Mouse (Mus musculus): ENCODE data around the gene Tmem115. TPM values are rescaled to one million over a fixed set of nuclear protein-coding genes. Genes with fewer than 3 reads are reported as not detected.

Gene Tmem115
- polyA plus RNA-seq, 1 experiment, result 28.6 TPM

- TF ChIP-seq CTCF (IDR thresholded peaks at IDR 0.05; ENCODE audit: extremely low read depth, insufficient read depth, insufficient read length, insufficient replicate concordance) (no peak), POLR2A (IDR thresholded peaks at IDR 0.05; ENCODE audit: low read depth, low read length) (no peak)
- 97% methylated on average over 14 of the region's 14 CpGs for WGBS
- Histone ChIP-seq H3K27ac (ENCODE audit: insufficient read depth, low read length) (no peak overlapping the region), H3K4me1 (ENCODE audit: control insufficient read depth, insufficient read depth, insufficient read length) (peaks cover 14% of the 10 kb centered on the region; the same call in 1 of the 2 replicates), H3K4me3 (ENCODE audit: extremely low read depth, insufficient read depth, insufficient read length) (no peak overlapping the region), H3K36me3 (ENCODE audit: control insufficient read depth, insufficient read depth, low read length) (no peaks in the 10 kb centered on the region), H3K27me3 (ENCODE audit: control insufficient read depth, insufficient read depth, low read length) (no peaks in the 10 kb centered on the region)
- DNase-seq (ENCODE audit: low read depth in 1 of 2, low spot score in 2 of 2), result no peak
These were observed 49.4 kb downstream of the Tmem115 start for GRCm38 (mm10) chr9:107583174-107583573.

- Histone ChIP-seq H3K36me3 (ENCODE audit: control insufficient read depth, insufficient read depth, low read length) (peaks cover 16% of the 10 kb centered on the region), H3K4me1 (ENCODE audit: control insufficient read depth, insufficient read depth, insufficient read length) (peaks cover 4% of the 10 kb centered on the region; the same call in 1 of the 2 replicates)
- WGBS, result 88% methylated on average over 5 of the region's 5 CpGs
These were observed 52.8 kb downstream of the Tmem115 start for GRCm38 (mm10) chr9:107586504-107586903.

GRCm38 (mm10) chr9:107586974-107587832, 53.5 kb downstream of the Tmem115 start, which contains the start of gene Ifrd2:
Gene Ifrd2 (plus strand): TSS chr9:107587642.
- peak; percentile 99 for DNase-seq (ENCODE audit: low read depth in 1 of 2, low spot score in 2 of 2)
- peak within 1 kb of the TSS; percentile 44; the same call in 1 of the 2 replicates for H3K27ac ChIP-seq (ENCODE audit: insufficient read depth, low read length)
- peaks cover 22% of the 10 kb centered on the region for H3K36me3 ChIP-seq (ENCODE audit: control insufficient read depth, insufficient read depth, low read length)

More at GRCm38 (mm10) chr9:107586504-107586903, 52.8 kb downstream of the Tmem115 start:
- no peak for DNase-seq (ENCODE audit: low read depth in 1 of 2, low spot score in 2 of 2)
- H3K4me3 ChIP-seq (ENCODE audit: extremely low read depth, insufficient read depth, insufficient read length), result no peak overlapping the region
- TF ChIP-seq POLR2A (IDR thresholded peaks at IDR 0.05; ENCODE audit: low read depth, low read length) (no peak), CTCF (IDR thresholded peaks at IDR 0.05; ENCODE audit: extremely low read depth, insufficient read depth, insufficient read length, insufficient replicate concordance) (no peak)
- no peaks in the 10 kb centered on the region for H3K27me3 ChIP-seq (ENCODE audit: control insufficient read depth, insufficient read depth, low read length)
- H3K27ac ChIP-seq (ENCODE audit: insufficient read depth, low read length), result peak overlapping the region; percentile 3; the same call in 1 of the 2 replicates

DNA sequence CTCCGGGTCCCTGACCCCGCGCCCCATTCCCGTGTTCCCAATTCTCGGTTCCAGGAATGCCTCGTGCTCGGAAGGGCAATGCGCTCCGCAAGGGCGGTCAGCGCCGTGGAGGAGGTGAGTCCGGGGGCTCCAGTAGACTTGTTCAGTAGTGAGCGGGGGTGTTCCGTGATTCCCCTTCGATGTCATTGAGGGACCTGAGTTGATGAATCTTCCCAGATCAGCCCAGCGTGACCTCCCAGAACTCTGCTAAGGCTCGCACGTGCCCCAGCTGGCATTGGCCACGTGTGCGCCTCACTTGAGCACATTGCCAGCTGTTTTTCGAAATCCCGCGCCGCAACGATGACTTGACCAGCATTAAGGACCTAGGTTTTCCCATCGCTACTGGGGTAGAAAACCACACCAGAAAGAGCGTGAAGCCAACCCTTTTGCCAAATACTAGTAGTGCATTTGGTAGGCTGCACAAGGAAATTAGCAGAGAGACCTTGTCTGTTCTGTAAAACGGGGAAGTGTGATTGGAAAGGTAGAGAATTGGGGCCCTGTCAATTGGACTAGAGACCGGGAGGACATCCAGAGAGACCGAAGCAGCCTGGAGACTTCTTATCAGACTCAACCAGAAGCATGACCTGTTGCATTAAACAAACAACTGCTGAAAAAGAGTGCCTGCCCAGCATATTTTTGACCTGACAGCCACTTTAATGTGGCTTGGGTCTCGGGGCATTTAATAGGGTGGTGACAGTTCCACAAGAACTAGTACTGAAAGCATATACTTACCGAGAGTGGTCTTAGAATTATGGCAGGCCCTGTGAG, 54.3 kb downstream of the Tmem115 start:
- peaks cover 27% of the 10 kb centered on the region for H3K36me3 ChIP-seq (ENCODE audit: control insufficient read depth, insufficient read depth, low read length)
- 2% methylated on average over 33 of the region's 33 CpGs for WGBS
- DNase-seq (ENCODE audit: low read depth in 1 of 2, low spot score in 2 of 2), result no peak

More at GRCm38 (mm10) chr9:107586974-107587832, 53.5 kb downstream of the Tmem115 start, which contains the start of gene Ifrd2:
- Histone ChIP-seq H3K4me1 (ENCODE audit: control insufficient read depth, insufficient read depth, insufficient read length) (peaks cover 4% of the 10 kb centered on the region; the same call in 1 of the 2 replicates), H3K27me3 (ENCODE audit: control insufficient read depth, insufficient read depth, low read length) (no peaks in the 10 kb centered on the region), H3K4me3 (ENCODE audit: extremely low read depth, insufficient read depth, insufficient read length) (peak within 1 kb of the TSS; percentile 85)
- TF ChIP-seq CTCF (IDR thresholded peaks at IDR 0.05; ENCODE audit: extremely low read depth, insufficient read depth, insufficient read length, insufficient replicate concordance), result no peak
- TF ChIP-seq POLR2A (IDR thresholded peaks at IDR 0.05; ENCODE audit: low read depth, low read length), result peak; percentile 70
- 11% methylated on average over 46 of the region's 46 CpGs for WGBS

More for the DNA sequence above, 54.3 kb downstream of the Tmem115 start:
- peak overlapping the region; percentile 44; the same call in 1 of the 2 replicates for H3K27ac ChIP-seq (ENCODE audit: insufficient read depth, low read length)
- peaks cover 4% of the 10 kb centered on the region; the same call in 1 of the 2 replicates for H3K4me1 ChIP-seq (ENCODE audit: control insufficient read depth, insufficient read depth, insufficient read length)
- H3K27me3 ChIP-seq (ENCODE audit: control insufficient read depth, insufficient read depth, low read length), result no peaks in the 10 kb centered on the region
- no peak for TF ChIP-seq CTCF (IDR thresholded peaks at IDR 0.05; ENCODE audit: extremely low read depth, insufficient read depth, insufficient read length, insufficient replicate concordance)
- no peak for TF ChIP-seq POLR2A (IDR thresholded peaks at IDR 0.05; ENCODE audit: low read depth, low read length)
- H3K4me3 ChIP-seq (ENCODE audit: extremely low read depth, insufficient read depth, insufficient read length), result peak overlapping the region; percentile 85

Other genes with a start within 250 kb of the Tmem115 start
- 28.0 and 29.7 TPM in 2 replicates for gene Mapkapk3, start 244.1 kb upstream of the Tmem115 start, polyA plus RNA-seq (2012; rRNA removed)
- gene Cish, start 237.9 kb upstream of the Tmem115 start, polyA plus RNA-seq (2012; rRNA removed), result 9.3 and 13.3 TPM in 2 replicates
- gene Hemk1, start 195.6 kb upstream of the Tmem115 start, polyA plus RNA-seq (2012; rRNA removed), result 11.0 and 12.2 TPM in 2 replicates
- gene 6430571L13Rik, start 193.3 kb upstream of the Tmem115 start, polyA plus RNA-seq (2012; rRNA removed), result 0.29 and 0.50 TPM in 2 replicates
- 1.6 and 2.2 TPM in 2 replicates for gene Cacna2d2, start 134.3 kb upstream of the Tmem115 start, polyA plus RNA-seq (2012; rRNA removed)
- gene Cyb561d2, start 8.2 kb downstream of the Tmem115 start, polyA plus RNA-seq (2012; rRNA removed), result 33.1 and 42.8 TPM in 2 replicates
- gene Nprl2, start 8.3 kb downstream of the Tmem115 start, polyA plus RNA-seq (2012; rRNA removed), result 24.4 and 26.3 TPM in 2 replicates
- gene Zmynd10, start 13.4 kb downstream of the Tmem115 start, polyA plus RNA-seq (2012; rRNA removed), result 0.84 and 0.88 TPM in 2 replicates
- 20.9 and 23.5 TPM in 2 replicates for gene Rassf1, start 17.6 kb downstream of the Tmem115 start, polyA plus RNA-seq (2012; rRNA removed)
- 32.5 and 49.1 TPM in 2 replicates for gene Tusc2, start 29.3 kb downstream of the Tmem115 start, polyA plus RNA-seq (2012; rRNA removed)
- 38.1 and 44.3 TPM in 2 replicates for gene Hyal2, start 34.0 kb downstream of the Tmem115 start, polyA plus RNA-seq (2012; rRNA removed)
- 3.2 and 3.7 TPM in 2 replicates for gene Hyal1, start 43.0 kb downstream of the Tmem115 start, polyA plus RNA-seq (2012; rRNA removed)
- gene Naa80, start 44.9 kb downstream of the Tmem115 start, polyA plus RNA-seq (2012; rRNA removed), result 34.1 and 36.8 TPM in 2 replicates
- 0.54 and 1.00 TPM in 2 replicates for gene Hyal3, start 46.9 kb downstream of the Tmem115 start, polyA plus RNA-seq (2012; rRNA removed)
- gene Ifrd2, start 53.7 kb downstream of the Tmem115 start, polyA plus RNA-seq (2012; rRNA removed), result 71.2 and 78.3 TPM in 2 replicates
- gene Sema3b, start 75.3 kb downstream of the Tmem115 start, polyA plus RNA-seq (2012; rRNA removed), result 3.3 TPM in 2 replicates
- 752 and 1,030 TPM in 2 replicates for gene Gnai2, start 101.4 kb downstream of the Tmem115 start, polyA plus RNA-seq (2012; rRNA removed)
- 10.6 and 13.9 TPM in 2 replicates for gene Slc38a3, start 135.6 kb downstream of the Tmem115 start, polyA plus RNA-seq (2012; rRNA removed)
- not detected in 2 replicates for gene Gnat1, start 145.8 kb downstream of the Tmem115 start, polyA plus RNA-seq (2012; rRNA removed)
- gene Sema3f, start 176.5 kb downstream of the Tmem115 start, polyA plus RNA-seq (2012; rRNA removed), result 61.1 and 61.6 TPM in 2 replicates
- gene Rbm5, start 237.1 kb downstream of the Tmem115 start, polyA plus RNA-seq (2012; rRNA removed), result 70.3 and 76.0 TPM in 2 replicates